Mouse (Mus musculus): ENCODE measurements around the gene Bud23. TPM values are rescaled to one million over a fixed set of nuclear protein-coding genes. Genes with fewer than 3 reads are reported as not detected.

Bud23 gene
- 31.9 and 33.4 TPM in 2 replicates for polyA plus RNA-seq (2012; rRNA removed)

DNA sequence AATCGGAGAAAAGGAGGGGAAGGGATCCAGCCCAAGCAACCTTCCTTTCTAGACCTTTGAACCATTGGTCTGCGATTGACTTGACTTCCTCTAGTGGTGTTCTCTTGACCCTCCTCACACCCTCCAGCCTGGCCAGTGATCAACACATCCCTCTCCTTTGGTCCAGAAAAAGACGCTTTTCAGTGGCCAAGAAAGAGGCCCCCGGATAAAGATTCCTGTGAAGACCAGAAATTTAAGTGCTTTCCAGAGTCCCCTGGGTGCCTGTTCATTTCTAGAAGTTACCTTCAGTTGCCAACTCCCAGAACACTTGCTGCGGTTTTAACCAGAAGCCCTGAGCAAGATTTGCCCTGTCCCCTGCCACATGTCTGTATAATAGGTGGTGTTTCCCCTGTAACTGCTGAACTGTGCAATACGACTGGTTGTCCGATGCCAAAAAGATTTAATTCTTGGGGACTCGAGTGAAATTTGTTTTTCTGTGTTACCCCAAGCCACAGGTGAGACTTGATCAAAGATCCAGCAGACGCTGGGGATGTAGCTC lies at the start of gene Bud23:
Gene Bud23, minus strand, starts transcription at position 51 of the 538 bp plus-strand sequence.

DNA sequence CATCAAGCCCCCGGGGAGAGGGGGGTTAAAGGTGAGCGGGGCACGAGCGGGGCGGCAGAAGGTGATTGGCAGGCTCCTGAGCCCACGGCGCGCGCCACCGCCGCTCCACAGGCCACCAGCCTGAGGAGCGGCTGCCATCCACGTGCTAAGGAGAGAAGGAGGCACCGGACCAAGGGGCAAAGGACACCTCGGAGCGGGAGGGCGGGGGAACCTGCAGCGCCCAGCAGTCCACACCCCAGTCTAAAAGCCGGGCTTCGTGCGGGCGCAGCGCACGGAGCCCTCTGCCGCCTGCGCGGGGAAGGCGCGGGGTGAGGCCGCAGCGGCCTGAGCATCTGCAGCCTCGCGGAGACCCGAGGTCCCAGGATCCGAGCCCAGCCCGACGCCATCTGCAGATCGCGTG lies 24.9 kb upstream of the Bud23 start, which contains the start of gene Mlxipl:
Gene Mlxipl, plus strand, starts transcription at position 238 of the 400 bp plus-strand sequence.

DNA sequence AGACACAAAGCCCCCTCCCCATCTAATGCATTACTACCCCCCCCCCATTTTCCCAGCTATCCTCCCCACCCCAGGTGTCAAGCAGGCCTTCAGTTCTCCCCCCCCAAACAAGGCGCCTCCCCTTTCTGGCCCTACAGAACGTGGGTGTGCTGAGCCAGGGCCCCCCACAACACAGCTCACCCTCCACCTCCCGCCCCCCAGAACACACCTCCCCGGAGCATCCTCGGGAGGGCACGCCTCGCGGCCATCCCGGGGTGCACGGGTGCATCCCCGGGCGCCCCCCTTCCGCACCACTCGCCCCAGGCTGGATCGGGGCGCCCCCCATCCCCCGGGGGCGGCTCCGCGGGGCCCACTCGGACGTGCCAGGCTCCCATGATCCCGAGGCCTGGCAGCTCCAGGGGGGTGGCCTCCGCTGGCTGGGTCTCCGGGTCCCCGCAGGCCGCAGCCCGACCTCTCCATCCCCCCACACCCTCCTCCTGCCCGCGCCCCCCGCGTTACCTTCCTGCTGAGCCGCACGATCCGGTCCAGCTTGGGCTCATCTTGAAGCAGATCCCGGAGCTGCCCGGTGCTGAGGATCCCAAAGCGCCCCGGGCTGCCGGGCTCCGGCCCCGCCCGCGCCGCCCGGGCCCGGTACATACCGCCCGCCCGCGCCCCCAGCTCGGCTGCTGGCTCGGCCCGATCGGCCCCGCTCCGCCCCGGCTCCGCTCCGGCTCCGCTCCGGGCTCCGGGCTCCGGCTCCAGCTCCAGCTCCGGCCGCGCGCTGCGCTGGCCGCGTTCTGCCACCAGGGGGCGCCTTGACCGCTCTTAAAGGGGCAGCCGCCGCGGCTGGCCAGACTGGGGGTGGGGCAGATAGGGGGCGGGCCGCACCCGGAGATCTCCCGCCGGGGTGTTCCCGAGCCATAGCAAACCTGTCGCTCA lies 13.1 kb upstream of the Bud23 start, which contains the start of gene Vps37d:
Gene Vps37d, minus strand, starts transcription at position 703 of the 918 bp plus-strand sequence.

DNA sequence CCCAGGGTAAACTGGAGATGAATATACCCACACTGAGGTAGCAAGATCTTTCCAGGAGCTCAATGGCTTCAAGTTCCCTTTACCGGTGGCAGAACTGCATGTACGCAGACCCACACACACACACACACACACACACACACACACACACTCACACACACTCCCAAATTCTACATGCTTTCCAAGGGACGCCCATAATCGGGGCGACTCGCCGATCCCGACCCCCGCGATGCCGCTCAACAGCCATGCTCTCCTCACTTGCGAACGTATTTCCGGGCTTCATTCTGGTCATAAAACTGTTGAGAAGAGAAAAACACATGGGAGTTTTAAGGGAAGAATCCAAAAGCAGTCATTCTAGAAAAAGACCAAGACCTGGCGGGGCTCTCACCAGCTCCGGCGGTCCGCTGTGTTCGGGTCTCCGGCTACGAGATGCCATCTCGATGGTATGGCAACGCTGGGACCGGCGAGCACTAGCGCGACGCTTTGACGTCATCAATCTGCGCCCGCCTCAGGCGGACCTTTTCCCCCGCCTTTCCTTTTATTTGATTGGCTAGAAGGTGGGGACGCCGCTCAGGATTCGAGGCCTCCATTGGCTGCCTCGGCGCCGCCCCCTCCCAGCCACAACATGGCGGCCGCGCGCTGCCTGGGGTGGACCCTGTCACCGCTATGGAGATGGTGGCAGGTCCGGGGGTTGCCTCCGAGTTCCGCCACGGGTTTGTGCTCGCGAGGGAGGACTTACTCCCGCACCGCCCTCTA lies 954 bp downstream of the Bud23 start, which contains the start of gene Dnajc30:
Gene Dnajc30, plus strand, starts transcription at position 574 of the 753 bp plus-strand sequence.

DNA sequence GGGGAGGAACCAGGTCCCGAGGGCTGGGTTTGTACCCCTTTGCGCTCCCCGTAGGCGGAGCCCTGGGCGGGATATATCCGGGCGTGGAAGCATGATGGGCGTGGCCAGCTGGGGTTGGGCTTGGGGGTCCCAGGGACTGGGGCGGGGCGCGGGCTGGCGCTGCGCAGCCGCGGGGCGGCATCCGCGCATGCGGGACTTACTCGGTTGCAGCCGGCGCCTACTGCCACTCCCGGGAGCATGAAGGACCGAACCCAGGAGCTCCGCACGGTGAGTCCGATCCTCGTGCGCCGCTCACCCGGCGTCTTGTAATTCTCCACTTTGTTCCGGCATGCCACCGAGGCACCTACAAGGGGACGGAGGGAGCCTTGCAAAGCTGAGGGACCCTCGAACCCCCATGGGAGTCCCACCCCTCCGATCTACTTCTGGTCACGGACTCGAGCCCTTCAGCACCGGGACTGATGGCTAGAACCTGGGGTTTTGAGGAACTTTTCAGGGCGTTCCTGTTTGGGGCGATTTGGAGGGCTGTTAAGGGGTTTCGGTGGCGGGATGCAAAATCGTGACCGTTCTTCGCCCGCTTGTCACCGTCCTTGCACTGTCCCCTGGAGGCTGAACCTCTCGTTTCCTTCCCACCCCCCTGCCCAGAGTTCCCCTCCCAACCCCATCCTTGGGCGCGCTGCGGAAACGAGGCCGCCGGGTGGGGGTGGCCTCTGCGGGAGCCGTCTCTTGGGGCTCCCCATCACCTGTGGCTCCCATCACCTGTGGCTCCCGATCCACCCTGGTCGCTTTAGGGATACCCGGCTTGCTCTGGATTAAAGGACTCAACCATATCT lies 41.2 kb downstream of the Bud23 start, which contains the start of gene Stx1a:
Gene Stx1a, plus strand, starts transcription at position 139 of the 830 bp plus-strand sequence.

DNA sequence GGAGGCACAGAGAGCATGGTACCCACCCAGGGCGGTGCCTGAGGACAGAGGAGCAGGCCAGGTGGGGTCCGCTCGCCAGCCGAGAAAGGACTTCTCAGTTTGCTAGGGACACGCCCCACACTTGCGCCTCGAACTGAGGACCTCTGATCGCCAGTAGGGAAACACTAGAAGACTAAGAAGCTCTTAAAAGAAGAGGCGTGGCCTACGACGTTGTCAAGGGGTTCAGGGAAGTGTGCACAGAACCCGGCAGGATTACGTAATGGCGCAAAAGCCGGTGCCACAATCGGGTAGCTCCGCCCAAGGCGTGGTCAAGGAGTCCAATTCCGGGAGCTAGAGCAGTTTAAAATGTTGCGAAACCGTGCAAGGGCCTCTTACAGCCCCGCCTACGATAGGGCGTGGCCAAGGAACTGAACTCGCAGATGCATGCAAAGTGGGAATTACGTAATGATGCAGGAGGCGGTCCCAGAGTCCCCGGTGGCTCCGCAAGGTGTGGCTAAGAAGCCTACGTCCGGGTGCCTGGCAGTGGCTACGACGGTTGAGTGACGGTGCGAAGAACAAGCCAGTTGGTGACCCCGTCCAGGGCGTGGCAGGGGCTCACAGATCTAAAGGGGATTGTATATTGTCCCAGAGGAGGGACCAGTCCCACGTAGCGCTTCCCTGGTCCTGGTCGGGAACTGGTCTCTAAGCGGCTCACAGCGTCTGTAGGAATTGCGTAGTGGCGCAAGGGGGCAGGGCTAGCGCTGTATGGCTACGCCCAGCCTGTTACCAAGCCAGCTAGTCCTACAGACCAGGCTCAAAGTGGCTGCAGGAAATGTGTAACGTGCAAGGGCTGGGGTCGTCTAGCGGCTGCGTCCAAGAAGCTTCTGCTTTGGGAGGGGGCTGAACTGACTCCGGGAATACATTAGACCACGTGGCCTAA lies 55.8 kb downstream of the Bud23 start, which contains the start of gene Abhd11:
Gene Abhd11, plus strand, starts transcription at position 482 of the 919 bp plus-strand sequence.

Other genes starting within 250 kb of the Bud23 start
- 0.04 TPM in 1 of 2 replicates, not detected in the other for gene Tmem270, start 158.2 kb downstream of the Bud23 start, polyA plus RNA-seq (2012; rRNA removed)
- 72.8 and 89.4 TPM in 2 replicates for gene Cldn13, start 149.4 kb downstream of the Bud23 start, polyA plus RNA-seq (2012; rRNA removed)
- gene Mettl27, start 132.6 kb downstream of the Bud23 start, polyA plus RNA-seq (2012; rRNA removed): 11.7 and 14.0 TPM in 2 replicates
- gene Cldn4, start 118.0 kb downstream of the Bud23 start, polyA plus RNA-seq (2012; rRNA removed): 0.77 and 0.88 TPM in 2 replicates
- gene Cldn3, start 78.7 kb downstream of the Bud23 start, polyA plus RNA-seq (2012; rRNA removed): 4.7 and 6.8 TPM in 2 replicates
- gene Abhd11, start 55.8 kb downstream of the Bud23 start, polyA plus RNA-seq (2012; rRNA removed): 32.2 and 35.0 TPM in 2 replicates
- gene Stx1a, start 41.5 kb downstream of the Bud23 start, polyA plus RNA-seq (2012; rRNA removed): 4.6 and 4.8 TPM in 2 replicates
- 14.4 and 14.5 TPM in 2 replicates for gene Dnajc30, start 757 bp downstream of the Bud23 start, polyA plus RNA-seq (2012; rRNA removed)
- gene Vps37d, start 13.3 kb upstream of the Bud23 start, polyA plus RNA-seq (2012; rRNA removed): 0.45 and 0.55 TPM in 2 replicates
- gene Mlxipl, start 24.9 kb upstream of the Bud23 start, polyA plus RNA-seq (2012; rRNA removed): 23.7 and 27.5 TPM in 2 replicates
- gene Tbl2, start 84.7 kb upstream of the Bud23 start, polyA plus RNA-seq (2012; rRNA removed): 5.9 and 6.0 TPM in 2 replicates
- 9.2 and 10.1 TPM in 2 replicates for gene Bcl7b, start 103.3 kb upstream of the Bud23 start, polyA plus RNA-seq (2012; rRNA removed)
- gene Baz1b, start 122.3 kb upstream of the Bud23 start, polyA plus RNA-seq (2012; rRNA removed): 13.8 and 16.7 TPM in 2 replicates
- 0.13 and 0.14 TPM in 2 replicates for gene Fzd9, start 186.3 kb upstream of the Bud23 start, polyA plus RNA-seq (2012; rRNA removed)